Mouse (Mus musculus) skeletal muscle tissue, postnatal 0 days (tissue): ENCODE data around the gene Krt15. TPM values are rescaled to one million over a fixed set of nuclear protein-coding genes. Genes with fewer than 3 reads are reported as not detected.

Experiments used
- polyA plus RNA-seq: library from polyadenylated mRNA; unstranded; fragments of >200 nt; fragmentation: Nextera tagmentation; extraction: Ambion mirVana; gene quantifications from 2 replicates; pipeline ENCODE4 v1.2.1, GENCODE M21; 2015

The Krt15 gene
- 19.8 TPM in 1 of 2 replicates, not detected in the other for polyA plus RNA-seq

GRCm38 (mm10) chr11:100135731-100136130, at the start of gene Krt15:
Krt15 (minus strand) TSS chr11:100135928.

GRCm38 (mm10) chr11:100148615-100149330, 13.0 kb upstream of the Krt15 start, which contains the start of gene Krt19:
Krt19 (minus strand) TSS chr11:100148665.

GRCm38 (mm10) chr11:100121466-100121865, 14.3 kb downstream of the Krt15 start, which contains the start of gene Krt13:
Krt13 (minus strand) TSS chr11:100121566.

GRCm38 (mm10) chr11:100105576-100106122, 30.1 kb downstream of the Krt15 start, which contains the start of gene Krt36:
Krt36 (minus strand) TSS chr11:100105626.

GRCm38 (mm10) chr11:100096141-100096540, 39.6 kb downstream of the Krt15 start, which contains the start of gene Krt35:
Krt35 (minus strand) TSS chr11:100096241.

GRCm38 (mm10) chr11:100087861-100088260, 47.9 kb downstream of the Krt15 start, which contains the start of gene Krt32:
Krt32 (minus strand) TSS chr11:100088226.

Other genes with a start within 250 kb of the Krt15 start
- gene Krtap31-1, start 228.0 kb downstream of the Krt15 start, polyA plus RNA-seq = not detected in 2 replicates
- gene Gm11565, start 221.2 kb downstream of the Krt15 start, polyA plus RNA-seq = not detected in 2 replicates
- not detected in 2 replicates for gene Krtap31-2, start 199.6 kb downstream of the Krt15 start, polyA plus RNA-seq
- not detected in 2 replicates for gene Krtap9-5, start 187.5 kb downstream of the Krt15 start, polyA plus RNA-seq
- not detected in 2 replicates for gene Krtap29-1, start 156.9 kb downstream of the Krt15 start, polyA plus RNA-seq
- not detected in 2 replicates for gene Krtap16-1, start 149.3 kb downstream of the Krt15 start, polyA plus RNA-seq
- 0.35 TPM in 1 of 2 replicates, not detected in the other for gene Krtap17-1, start 141.9 kb downstream of the Krt15 start, polyA plus RNA-seq
- gene Krt33a, start 119.7 kb downstream of the Krt15 start, polyA plus RNA-seq = not detected in 2 replicates
- gene Krt33b, start 106.1 kb downstream of the Krt15 start, polyA plus RNA-seq = 1.1 and 1.4 TPM in 2 replicates
- not detected in 2 replicates for gene Krt34, start 94.4 kb downstream of the Krt15 start, polyA plus RNA-seq
- 0.22 and 0.33 TPM in 2 replicates for gene Krt31, start 85.4 kb downstream of the Krt15 start, polyA plus RNA-seq
- gene Krt32, start 47.7 kb downstream of the Krt15 start, polyA plus RNA-seq = not detected in 2 replicates
- 0.07 TPM in 1 of 2 replicates, not detected in the other for gene Krt35, start 39.7 kb downstream of the Krt15 start, polyA plus RNA-seq
- not detected in 2 replicates for gene Krt36, start 30.3 kb downstream of the Krt15 start, polyA plus RNA-seq
- gene Krt13, start 14.4 kb downstream of the Krt15 start, polyA plus RNA-seq = not detected in 2 replicates
- 0.55 and 0.63 TPM in 2 replicates for gene Krt19, start 12.7 kb upstream of the Krt15 start, polyA plus RNA-seq
- not detected in 2 replicates for gene Krt9, start 57.3 kb upstream of the Krt15 start, polyA plus RNA-seq
- gene Krt14, start 71.6 kb upstream of the Krt15 start, polyA plus RNA-seq = 0.09 and 68.1 TPM in 2 replicates
- gene Krt16, start 113.0 kb upstream of the Krt15 start, polyA plus RNA-seq = 0.69 TPM in 1 of 2 replicates, not detected in the other
- gene Krt17, start 125.1 kb upstream of the Krt15 start, polyA plus RNA-seq = 15.6 TPM in 1 of 2 replicates, not detected in the other
- not detected in 2 replicates for gene Krt42, start 133.9 kb upstream of the Krt15 start, polyA plus RNA-seq
- 1,439 and 1,728 TPM in 2 replicates for gene Eif1, start 184.0 kb upstream of the Krt15 start, polyA plus RNA-seq
- gene Gast, start 198.5 kb upstream of the Krt15 start, polyA plus RNA-seq = 0.44 TPM in 1 of 2 replicates, not detected in the other
- gene Hap1, start 220.2 kb upstream of the Krt15 start, polyA plus RNA-seq = 0.51 and 0.56 TPM in 2 replicates